Mouse (Mus musculus) megakaryocyte progenitor cell, adult 5-6 weeks (primary cell): ENCODE data around the gene Plac9a. TPM values are rescaled to one million over a fixed set of nuclear protein-coding genes. Genes with fewer than 3 reads are reported as not detected.
"Not testable (repeated sequence)": the region's sequence is repeated elsewhere in the genome, so short reads cannot be mapped to it uniquely, and the experiment has no call there.

ENCODE experiments used
- ATAC-seq: replicated peaks from 2 replicates; pipeline ENCODE4 v1.8.0; 2016; ENCODE audit warnings: mild to moderate bottlenecking, moderate TSS enrichment, inconsistent platforms; ENCODE audit not compliant: poor library complexity
- total RNA-seq, 2 experiments: library from RNA; stranded (forward) in 1 of 2; stranded (reverse) in 1 of 2; fragments of 157-497, 149-512 nt in 1 of 2; fragments of 200-1000 nt in 1 of 2; gene quantifications; 2 replicates each; pipeline versions ENCODE4 v1.2.3 to v1.2.4; 2015 to 2017

Plac9a gene
- total RNA-seq (2015) (not detected in 2 replicates), total RNA-seq (2017) (not detected in 2 replicates)

- not testable (repeated sequence) for ATAC-seq
Measured at GRCm38 (mm10) chr14:25903000-25903399, at the start of gene Plac9a. TSS of gene Plac9a (minus strand) at chr14:25903100.

- not testable (repeated sequence) for ATAC-seq
Measured at GRCm38 (mm10) chr14:25938004-25938403, 35.1 kb upstream of the Plac9a start, which contains the start of gene Cphx1. TSS of gene Cphx1 (plus strand) at chr14:25938304.

GRCm38 (mm10) chr14:25936867-25937630, 34.1 kb upstream of the Plac9a start:
- not testable (repeated sequence) for ATAC-seq

GRCm38 (mm10) chr14:25927562-25927881, 24.6 kb upstream of the Plac9a start, which contains the start of gene Tmem254a:
TSS of gene Tmem254a (minus strand) at chr14:25927672.
- peak; percentile 94 for ATAC-seq

- ATAC-seq: peak; percentile 82
Measured at GRCm38 (mm10) chr14:25926814-25927561, 24.1 kb upstream of the Plac9a start.

- not testable (repeated sequence) for ATAC-seq
Measured at GRCm38 (mm10) chr14:25918427-25919170, 15.7 kb upstream of the Plac9a start.

- ATAC-seq: not testable (repeated sequence)
Measured at GRCm38 (mm10) chr14:25908976-25909375, 6.1 kb upstream of the Plac9a start.

- peak; percentile 68; the same call in 1 of the 2 replicates for ATAC-seq
Measured at GRCm38 (mm10) chr14:25907272-25907671, 4.4 kb upstream of the Plac9a start.

- not testable (repeated sequence) for ATAC-seq
Measured at GRCm38 (mm10) chr14:25905243-25905642, 2.3 kb upstream of the Plac9a start.

- ATAC-seq: not testable (repeated sequence)
Measured at GRCm38 (mm10) chr14:25895686-25896085, 7.2 kb downstream of the Plac9a start.

GRCm38 (mm10) chr14:25894566-25894965, 8.3 kb downstream of the Plac9a start:
- not testable (repeated sequence) for ATAC-seq

GRCm38 (mm10) chr14:25885886-25886285, 17.0 kb downstream of the Plac9a start:
- peak; percentile 88 for ATAC-seq

- not testable (repeated sequence) for ATAC-seq
Measured at GRCm38 (mm10) chr14:25881769-25882168, 21.1 kb downstream of the Plac9a start.

GRCm38 (mm10) chr14:25876640-25877039, 26.3 kb downstream of the Plac9a start:
- not testable (repeated sequence) for ATAC-seq

GRCm38 (mm10) chr14:25872461-25873415, 30.2 kb downstream of the Plac9a start:
- ATAC-seq: no peak

- ATAC-seq: peak; percentile 61
Measured at GRCm38 (mm10) chr14:25869135-25869878, 33.6 kb downstream of the Plac9a start.

- ATAC-seq: no peak
Measured at GRCm38 (mm10) chr14:25868706-25869105, 34.2 kb downstream of the Plac9a start.

GRCm38 (mm10) chr14:25867834-25868233, 35.1 kb downstream of the Plac9a start:
- ATAC-seq: no peak

GRCm38 (mm10) chr14:25866832-25867231, 36.1 kb downstream of the Plac9a start:
- no peak for ATAC-seq
